Mouse (Mus musculus): ENCODE data around the gene Myh9.
A peak's percentile ranks its signal among the peaks of the same experiment; 100 is the strongest.

Myh9 gene

GRCm38 (mm10) chr15:77789186-77789585 is 52.8 kb downstream of the Myh9 start:
- no peak for DNase-seq (ENCODE audit: low read depth, low spot score)

- no peak for DNase-seq (ENCODE audit: low read depth, low spot score)
Observed at GRCm38 (mm10) chr15:77788356-77788755, 53.6 kb downstream of the Myh9 start.

GRCm38 (mm10) chr15:77785807-77786206 is 56.2 kb downstream of the Myh9 start:
- DNase-seq (ENCODE audit: low read depth, low spot score): no peak

DNA sequence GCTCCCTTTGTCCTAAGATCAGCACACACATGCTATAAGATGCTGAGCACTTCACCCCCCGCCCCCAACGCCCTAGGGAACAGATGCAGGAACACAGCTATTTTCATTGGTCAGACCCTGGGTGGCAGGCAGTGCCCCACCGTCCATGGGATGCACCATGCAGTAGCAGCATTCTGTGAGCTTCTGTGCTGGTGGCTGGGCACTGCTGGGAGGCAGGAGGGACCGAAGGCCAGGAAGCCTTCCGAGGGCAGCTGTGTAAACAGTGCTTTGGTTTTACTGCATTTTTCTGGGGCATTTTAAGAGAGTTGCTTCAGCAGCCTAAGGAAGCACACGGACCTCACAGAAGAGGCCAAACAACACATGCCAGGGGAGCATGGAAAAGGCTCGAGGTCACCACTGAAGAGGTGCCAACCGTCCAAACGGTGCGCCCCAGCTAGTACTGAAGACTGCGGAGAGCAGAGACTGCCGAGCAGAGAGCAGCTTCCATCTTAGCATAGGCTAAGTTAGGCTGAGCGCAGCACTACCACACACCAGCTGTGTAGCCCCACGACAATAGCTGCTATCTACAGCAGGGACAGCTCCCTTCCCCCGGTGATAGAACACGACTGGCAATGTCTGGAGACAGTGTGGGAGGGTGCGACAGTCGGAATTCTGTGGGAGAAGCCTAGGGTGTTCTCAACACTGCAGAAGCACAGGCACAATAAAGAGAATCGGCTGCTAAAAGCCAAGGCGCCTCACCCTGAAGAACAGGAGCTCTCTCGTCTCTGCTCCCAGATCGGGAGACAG is 57.7 kb downstream of the Myh9 start:
- DNase-seq (ENCODE audit: low read depth, low spot score): no peak

DNA sequence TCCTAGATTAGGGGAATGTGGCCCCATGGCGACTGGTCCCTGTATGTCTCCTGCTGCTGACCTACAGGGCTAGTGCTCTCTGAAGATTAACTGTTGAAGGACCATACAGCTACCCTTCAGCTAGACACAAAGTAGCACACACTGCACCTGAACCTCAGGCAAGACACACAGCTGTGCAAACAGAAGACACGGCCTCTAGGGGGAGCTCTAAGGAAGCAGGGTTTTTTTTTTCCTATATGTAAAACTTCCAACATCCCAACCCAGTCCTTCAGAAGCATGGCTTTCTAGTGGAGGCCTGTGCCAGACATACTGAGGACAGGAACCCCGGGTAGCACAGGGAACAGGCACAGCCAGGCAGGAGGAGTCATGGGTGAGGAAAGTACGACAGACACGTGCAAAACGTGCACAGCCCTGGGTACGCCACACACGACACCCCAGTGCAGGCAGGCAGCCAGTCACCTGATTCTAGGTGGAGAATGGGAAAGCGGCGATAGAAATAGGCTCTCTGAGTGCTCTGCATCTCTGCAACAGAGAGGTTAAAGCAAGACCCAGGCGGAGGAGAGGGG is 59.4 kb downstream of the Myh9 start:
- peak; percentile 38 for DNase-seq (ENCODE audit: low read depth, low spot score)

GRCm38 (mm10) chr15:77775186-77775963 is 66.6 kb downstream of the Myh9 start:
- peak; percentile 69 for DNase-seq (ENCODE audit: low read depth, low spot score)

- no peak for DNase-seq (ENCODE audit: low read depth, low spot score)
Observed at GRCm38 (mm10) chr15:77774303-77774702, 67.7 kb downstream of the Myh9 start.

DNA sequence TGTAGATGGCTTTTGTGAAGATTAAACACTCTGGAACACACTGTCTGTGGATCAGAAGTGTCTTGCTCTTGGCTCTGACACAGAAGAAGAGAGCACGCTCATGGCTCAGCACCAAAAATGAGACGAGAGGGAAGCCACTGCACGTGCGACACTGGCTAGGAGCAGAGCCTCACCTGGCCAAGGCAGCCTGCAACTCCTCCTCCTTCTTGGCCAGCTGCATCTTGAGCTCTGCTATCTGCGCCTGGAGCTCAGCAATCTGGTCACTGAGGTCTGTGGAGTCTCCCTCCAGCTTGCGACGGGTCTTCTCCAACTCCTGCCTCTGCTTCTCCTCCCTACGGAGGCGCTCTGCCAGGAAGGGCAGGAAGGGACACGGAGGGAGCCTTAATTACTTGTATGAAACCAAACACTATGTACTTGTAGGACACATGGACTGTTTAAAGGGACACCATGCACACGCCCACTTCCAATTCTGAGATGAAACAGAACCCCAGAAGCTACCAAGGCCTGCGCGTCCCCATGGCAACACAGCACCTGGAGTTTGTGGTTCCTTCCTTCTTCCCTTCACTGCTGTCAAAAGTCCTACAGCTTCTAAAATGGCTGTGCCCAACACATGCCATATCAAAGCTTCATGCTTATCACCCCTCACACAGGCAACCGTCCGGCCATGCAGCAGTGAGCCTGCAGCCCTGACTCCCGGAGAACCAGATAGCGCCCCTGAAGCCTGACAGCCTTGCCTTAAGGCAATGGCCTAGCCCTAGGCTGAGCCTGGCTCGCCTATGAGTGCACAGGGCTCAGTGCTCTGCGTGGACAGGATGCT is 68.7 kb downstream of the Myh9 start:
- no peak for DNase-seq (ENCODE audit: low read depth, low spot score)

DNA sequence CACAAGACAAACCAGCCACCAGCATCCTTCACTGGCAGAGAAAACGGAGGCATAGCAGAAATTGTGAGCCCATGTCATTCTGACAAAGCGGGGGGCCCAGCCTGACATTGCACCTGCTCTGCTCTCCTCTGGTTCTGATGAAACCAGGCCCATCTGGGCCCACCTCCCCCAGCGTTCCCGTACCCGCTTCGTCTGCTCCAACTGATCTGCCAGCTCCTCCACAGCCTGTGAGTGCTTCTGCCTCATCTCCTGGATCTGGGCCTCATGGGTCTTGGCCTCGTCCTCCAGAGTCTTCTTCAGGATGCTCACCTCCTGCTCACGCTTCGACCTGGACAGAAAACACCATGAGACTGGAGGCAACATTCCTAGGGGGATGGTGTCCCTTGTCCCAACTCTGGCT is 71.0 kb downstream of the Myh9 start:
- DNase-seq (ENCODE audit: low read depth, low spot score): no peak

GRCm38 (mm10) chr15:77770341-77770740 is 71.6 kb downstream of the Myh9 start:
- no peak for DNase-seq (ENCODE audit: low read depth, low spot score)

DNA sequence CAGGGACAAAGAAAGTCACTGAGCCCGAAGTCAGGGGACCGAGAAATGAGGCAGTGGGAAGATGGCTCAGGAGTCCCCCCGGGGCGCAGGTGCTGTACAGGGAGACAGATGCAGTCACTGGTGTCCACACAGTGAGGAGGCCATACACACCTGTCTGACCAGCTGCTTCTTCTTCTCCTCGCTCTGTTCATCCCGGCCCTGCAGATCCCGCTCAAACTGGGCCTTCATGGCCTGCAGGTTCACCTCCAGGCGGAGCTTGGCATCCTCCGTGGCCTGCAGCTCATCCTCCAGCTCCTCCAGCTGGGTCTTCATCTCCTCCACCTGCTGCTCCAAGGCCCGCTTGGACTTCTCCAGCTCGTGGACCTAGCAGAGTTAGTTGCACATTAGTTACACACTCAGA is 75.0 kb downstream of the Myh9 start:
- DNase-seq (ENCODE audit: low read depth, low spot score): no peak

DNA sequence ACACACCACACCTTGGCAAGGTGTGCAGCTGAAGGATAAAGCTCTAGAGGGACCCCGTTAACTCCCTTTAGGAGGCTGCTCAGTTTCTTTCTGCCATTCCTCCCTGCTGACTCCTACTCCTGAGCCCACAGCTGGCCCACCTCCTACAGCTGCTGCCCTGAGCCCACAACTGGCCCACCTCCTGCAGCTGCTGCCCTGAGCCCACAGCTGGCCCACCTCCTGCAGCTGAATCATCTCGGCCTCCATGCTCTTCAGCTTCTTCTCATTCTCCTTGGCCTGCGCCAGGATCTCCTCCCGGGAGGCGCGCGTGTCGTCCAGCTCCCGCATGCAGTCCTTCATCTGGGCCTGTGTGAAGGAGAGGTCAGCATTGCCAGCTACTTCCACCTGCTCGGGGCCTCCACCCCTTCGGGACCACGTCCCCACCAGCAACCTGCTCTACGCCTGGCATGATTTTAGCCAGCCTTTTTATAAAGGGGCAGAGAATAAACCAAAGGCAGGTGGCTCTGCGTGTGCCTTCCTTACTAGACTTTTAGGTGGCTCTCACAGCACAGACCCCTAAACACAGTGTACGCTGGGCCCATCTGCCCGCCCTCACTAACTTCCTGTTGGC is 76.4 kb downstream of the Myh9 start:
- no peak for DNase-seq (ENCODE audit: low read depth, low spot score)

DNA sequence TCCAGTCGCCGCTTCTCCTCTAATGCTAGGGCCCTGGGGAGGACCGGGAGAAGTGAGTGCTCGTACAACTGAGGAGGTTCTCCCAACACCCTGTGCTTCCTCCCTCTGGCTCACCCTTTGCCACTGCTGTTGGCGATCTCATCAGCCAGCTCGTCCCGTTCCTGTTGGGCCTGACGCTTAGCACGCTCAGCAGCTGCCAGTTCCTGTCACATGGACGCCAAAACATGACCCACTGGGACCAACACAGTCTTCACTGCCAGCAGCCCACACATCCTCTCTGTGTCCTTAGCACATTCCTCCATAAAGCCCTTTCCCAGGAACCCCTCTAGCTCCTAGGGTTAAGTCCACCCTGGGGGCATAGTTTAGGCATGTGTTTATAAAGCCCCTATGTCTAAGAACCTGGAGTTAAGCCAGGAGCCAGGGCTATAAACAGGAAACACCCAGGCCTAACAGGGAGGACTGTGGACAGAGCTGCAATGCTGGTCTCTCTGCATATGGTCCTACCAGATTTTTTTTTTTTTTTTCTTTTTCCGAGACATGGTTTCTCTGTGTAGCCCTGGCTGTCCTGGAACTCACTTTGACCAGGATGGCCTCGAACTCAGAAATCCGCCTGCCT is 77.5 kb downstream of the Myh9 start:
- no peak for DNase-seq (ENCODE audit: low read depth, low spot score)

- DNase-seq (ENCODE audit: low read depth, low spot score): no peak
Observed at GRCm38 (mm10) chr15:77763702-77764101, 78.3 kb downstream of the Myh9 start.

DNA sequence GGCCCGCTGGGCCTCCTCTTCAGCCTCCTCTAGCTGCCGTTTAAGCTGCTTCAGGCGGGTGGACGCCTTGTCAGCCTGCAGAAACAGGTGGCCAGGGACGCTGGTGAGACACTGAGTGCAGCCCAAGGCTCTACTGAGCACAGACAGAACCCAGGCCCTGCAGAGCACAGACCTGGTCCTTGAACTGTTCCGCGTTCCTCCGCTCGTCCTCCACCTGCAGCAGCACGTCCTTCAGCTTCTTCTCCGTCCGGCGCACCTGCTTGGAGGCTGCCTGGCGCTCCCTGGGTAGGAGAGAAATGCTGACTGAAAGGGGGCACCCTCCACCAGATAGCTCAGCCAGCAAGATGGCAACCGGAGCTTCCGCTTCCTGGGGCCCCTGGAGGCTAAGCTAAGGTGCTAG is 78.9 kb downstream of the Myh9 start:
- no peak for DNase-seq (ENCODE audit: low read depth, low spot score)

- peak; percentile 46 for DNase-seq (ENCODE audit: low read depth, low spot score)
Observed at GRCm38 (mm10) chr15:77761561-77762380, 80.2 kb downstream of the Myh9 start.

- DNase-seq (ENCODE audit: low read depth, low spot score): no peak
Observed at GRCm38 (mm10) chr15:77761083-77761482, 80.9 kb downstream of the Myh9 start.

GRCm38 (mm10) chr15:77760037-77760436 is 81.9 kb downstream of the Myh9 start:
- DNase-seq (ENCODE audit: low read depth, low spot score): no peak

DNA sequence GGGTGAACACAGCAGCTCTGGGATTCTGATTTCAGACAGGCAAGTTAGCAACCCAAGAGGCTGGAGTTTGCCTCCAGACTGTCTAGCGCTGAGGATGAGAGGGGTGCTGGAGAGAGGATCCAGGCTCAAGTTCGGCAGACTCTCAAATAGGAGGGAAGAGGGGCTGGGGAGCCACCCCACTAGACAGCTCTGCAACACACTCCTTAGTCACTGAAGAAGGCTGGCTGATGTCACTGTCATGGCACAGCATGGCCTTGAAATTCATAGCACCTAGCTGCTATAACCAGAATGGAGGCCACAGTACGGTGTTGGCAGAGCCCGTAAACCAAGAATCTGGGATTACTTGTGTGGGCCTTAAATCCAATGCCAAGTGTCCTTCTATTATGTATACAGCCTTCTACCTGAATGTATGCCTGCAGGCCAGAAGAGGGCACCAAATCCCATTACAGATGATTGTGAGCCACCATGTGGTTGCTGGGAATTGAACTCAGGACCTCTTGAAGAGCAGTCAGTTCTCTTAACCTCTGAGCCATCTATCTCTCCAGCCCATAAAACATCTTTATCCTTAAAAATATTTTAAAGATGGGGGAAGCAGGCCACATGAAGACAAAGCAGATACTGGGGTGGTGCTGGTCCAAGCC is 84.3 kb downstream of the Myh9 start:
- DNase-seq (ENCODE audit: low read depth, low spot score): no peak

GRCm38 (mm10) chr15:77756848-77757247 is 85.1 kb downstream of the Myh9 start, which contains the start of gene Apol8:
Apol8 (minus strand) TSS chr15:77757003.
- peak; percentile 61 for DNase-seq (ENCODE audit: low read depth, low spot score)
